Mouse (Mus musculus) skeletal muscle tissue, postnatal 0 days (tissue): ENCODE results near the gene Klra5. TPM values are rescaled to one million over a fixed set of nuclear protein-coding genes. Genes with fewer than 3 reads are reported as not detected.

ENCODE experiments used
- polyA plus RNA-seq: library from polyadenylated mRNA; unstranded; fragments of >200 nt; fragmentation: Nextera tagmentation; extraction: Ambion mirVana; gene quantifications from 2 replicates; pipeline ENCODE4 v1.2.1, GENCODE M21; 2015

Gene Klra5
- polyA plus RNA-seq: not detected in 2 replicates

DNA sequence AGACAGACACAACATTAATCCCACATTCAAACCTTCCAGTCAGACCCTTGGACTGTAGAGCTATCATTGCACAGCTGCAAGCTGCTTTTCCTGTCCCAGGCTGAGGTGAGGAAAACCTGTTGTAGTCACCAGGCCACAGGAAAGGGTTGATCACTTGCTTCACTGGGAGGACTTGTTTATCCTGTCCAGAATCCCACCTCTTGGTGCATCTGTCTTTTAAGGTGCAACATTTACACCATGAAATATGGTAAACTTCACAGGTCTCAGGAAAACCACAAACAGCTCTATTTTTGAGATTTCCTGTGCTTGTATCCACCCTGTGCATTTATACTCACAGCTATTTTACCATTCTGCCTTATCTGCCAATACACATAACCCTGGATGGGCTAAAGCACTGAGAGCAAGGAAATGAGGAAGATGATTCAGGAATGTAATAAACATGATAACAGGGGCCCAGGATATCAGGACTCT, at the start of gene Klra5:
Gene Klra5, minus strand, starts transcription at position 175 of the 471 bp plus-strand sequence.

DNA sequence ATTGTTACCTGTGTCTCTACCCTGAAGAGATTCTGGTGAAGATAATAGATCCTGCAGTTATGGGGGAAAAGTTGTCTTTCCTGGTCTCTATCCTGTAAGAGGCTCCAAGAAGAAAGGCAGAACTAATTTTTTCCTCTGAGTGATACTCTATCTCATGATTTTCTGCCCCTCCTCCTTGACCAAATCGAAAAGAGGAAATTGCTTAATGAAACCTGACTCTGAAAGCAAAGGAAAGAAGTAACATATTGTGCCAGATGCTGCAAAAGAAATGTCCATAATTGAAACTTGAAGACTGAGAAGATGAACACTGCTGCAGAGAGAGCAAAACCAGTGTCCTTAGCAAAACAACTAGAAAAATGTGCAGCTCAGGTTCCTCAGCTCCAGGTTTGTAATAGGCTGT, 40.9 kb downstream of the Klra5 start, which contains the start of gene Klra17:
Gene Klra17, minus strand, starts transcription at position 124 of the 400 bp plus-strand sequence.

DNA sequence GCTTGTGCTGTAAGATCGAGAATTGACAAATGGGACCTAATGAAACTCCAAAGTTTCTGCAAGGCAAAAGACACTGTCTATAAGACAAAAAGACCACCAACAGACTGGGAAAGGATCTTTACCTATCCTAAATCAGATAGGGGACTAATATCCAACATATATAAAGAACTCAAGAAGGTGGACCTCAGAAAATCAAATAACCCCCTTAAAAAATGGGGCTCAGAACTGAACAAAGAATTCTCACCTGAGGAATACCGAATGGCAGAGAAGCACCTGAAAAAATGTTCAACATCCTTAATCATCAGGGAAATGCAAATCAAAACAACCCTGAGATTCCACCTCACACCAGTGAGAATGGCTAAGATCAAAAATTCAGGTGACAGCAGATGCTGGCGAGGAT, 55.1 kb downstream of the Klra5 start, which contains the start of gene Gm17631:
Gene Gm17631, plus strand, starts transcription at position 301 of the 400 bp plus-strand sequence.

Other genes with a start within 250 kb of the Klra5 start
- 0.15 TPM in 1 of 2 replicates, not detected in the other for gene Klrc1, start 238.7 kb downstream of the Klra5 start, polyA plus RNA-seq
- not detected in 2 replicates for gene Klri1, start 200.5 kb downstream of the Klra5 start, polyA plus RNA-seq
- not detected in 2 replicates for gene Klri2, start 177.2 kb downstream of the Klra5 start, polyA plus RNA-seq
- not detected in 2 replicates for gene Gm156, start 133.4 kb downstream of the Klra5 start, polyA plus RNA-seq
- not detected in 2 replicates for gene Gm17631, start 55.0 kb downstream of the Klra5 start, polyA plus RNA-seq
- gene Klra17, start 41.0 kb downstream of the Klra5 start, polyA plus RNA-seq: not detected in 2 replicates
- not detected in 2 replicates for gene Klra6, start 109.3 kb upstream of the Klra5 start, polyA plus RNA-seq
- gene Klra4, start 149.6 kb upstream of the Klra5 start, polyA plus RNA-seq: not detected in 2 replicates
- not detected in 2 replicates for gene Klra8, start 212.2 kb upstream of the Klra5 start, polyA plus RNA-seq